Mouse (Mus musculus): Measurements from ENCODE around the gene Kif26b.

DNA sequence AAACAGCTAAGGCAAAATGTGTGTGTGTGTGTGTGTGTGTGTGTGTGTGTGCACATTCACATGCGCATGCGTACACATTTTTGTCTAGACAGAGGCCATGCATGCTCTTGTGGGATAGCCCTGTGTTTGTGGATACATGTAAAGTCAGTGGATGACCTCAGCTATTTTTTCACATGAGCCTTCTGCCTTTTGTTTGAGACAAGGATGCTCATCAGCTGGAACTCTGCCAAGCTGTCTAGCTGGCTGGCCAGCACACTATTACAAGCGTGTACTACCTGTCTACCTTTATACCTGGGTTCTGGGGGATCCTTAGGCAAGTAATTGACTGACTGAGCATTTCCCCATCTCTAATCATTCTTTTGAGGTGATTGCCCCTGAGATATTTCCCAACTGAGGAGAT, 201.3 kb downstream of the Kif26b start:
- TF ChIP-seq POLR2A (IDR thresholded peaks at IDR 0.05; ENCODE audit: borderline replicate concordance, low read depth, low read length): no peak
- TF ChIP-seq CTCF (IDR thresholded peaks at IDR 0.05; ENCODE audit: low read depth, low read length): no peak
